Mouse (Mus musculus) CH12.LX (cell line): ENCODE measurements around the gene Hap1. TPM values are rescaled to one million over a fixed set of nuclear protein-coding genes. Genes with fewer than 3 reads are reported as not detected.

Experiments used
- DNase-seq: peaks from one replicate; pipeline ENCODE4 v3.0.0-alpha.2; 2013; ENCODE audit errors: extremely low read depth
- H3K27ac ChIP-seq: 2 replicates; pipeline ENCODE4 v1.5.1; 2012; ENCODE audit warnings: low read depth, mild to moderate bottlenecking, control low read depth, moderate library complexity; ENCODE audit not compliant: insufficient read depth
- H3K27me3 ChIP-seq: replicated peaks from 2 replicates; pipeline ENCODE3; 2012; ENCODE audit warnings: inconsistent platforms
- H3K36me3 ChIP-seq, 2 experiments: replicated peaks in 1 of 2; 2 replicates each; pipeline versions ENCODE3 to v1.6.1; 2012; ENCODE audit warnings: inconsistent platforms in 1 of 2, low read length in 1 of 2, mild to moderate bottlenecking in 1 of 2, mixed read lengths in 1 of 2, moderate library complexity in 1 of 2; ENCODE audit not compliant: control insufficient read depth in 1 of 2, insufficient read depth in 1 of 2
- H3K4me1 ChIP-seq, 2 experiments: 2 replicates each; pipeline ENCODE4 v1.6.1; 2012; ENCODE audit warnings: inconsistent platforms in 1 of 2, moderate library complexity in 1 of 2; ENCODE audit not compliant: insufficient read depth in 2 of 2, control insufficient read depth in 1 of 2
- H3K4me2 ChIP-seq: 2 replicates; pipeline ENCODE4 v1.6.1; 2012; ENCODE audit warnings: low read depth, mild to moderate bottlenecking, control low read depth; ENCODE audit not compliant: poor library complexity, insufficient read depth, severe bottlenecking
- H3K4me3 ChIP-seq, 3 experiments: fragments of 150-350 bp in 1 of 3; sonication (generic) in 1 of 3; replicated peaks in 1 of 3; 2 replicates each; pipeline versions ENCODE3 to v1.5.1; 2011 to 2012; ENCODE audit warnings: low read depth in 2 of 3, low read length in 2 of 3, mild to moderate bottlenecking in 2 of 3, moderate library complexity in 2 of 3, control low read depth in 1 of 3, improper control_type of control experiment in 1 of 3, inconsistent platforms in 1 of 3, mixed read lengths in 1 of 3; ENCODE audit not compliant: poor library complexity in 1 of 3
- H3K79me2 ChIP-seq: replicated peaks from 2 replicates; pipeline ENCODE4 v1.6.1; 2012; ENCODE audit warnings: mild to moderate bottlenecking, moderate library complexity; ENCODE audit not compliant: control insufficient read depth, poor library complexity, insufficient read depth, severe bottlenecking; ENCODE audit errors: extremely low read depth
- H3K9ac ChIP-seq: 2 replicates; pipeline ENCODE4 v1.6.1; 2012; ENCODE audit warnings: low read depth, mild to moderate bottlenecking, control low read depth, moderate library complexity; ENCODE audit not compliant: insufficient read depth
- H3K9me3 ChIP-seq: replicated peaks from 2 replicates; pipeline ENCODE3; 2012; ENCODE audit warnings: low read length, inconsistent platforms, mixed read lengths
- CHD1 ChIP-seq: IDR thresholded peaks from 2 replicates; pipeline ENCODE4 v1.6.1; 2012; ENCODE audit warnings: low read depth, low read length, improper control_type of control experiment, inconsistent platforms
- CHD2 ChIP-seq: IDR thresholded peaks from 2 replicates; pipeline ENCODE4 v1.6.1; 2011; ENCODE audit warnings: low read length, improper control_type of control experiment
- E2F4 ChIP-seq: IDR thresholded peaks from 2 replicates; pipeline ENCODE4 v1.6.1; 2011; ENCODE audit warnings: low read depth, low read length, improper control_type of control experiment; ENCODE audit not compliant: insufficient replicate concordance
- EP300 ChIP-seq: IDR thresholded peaks from 2 replicates; pipeline ENCODE4 v1.6.1; 2011; ENCODE audit warnings: low read length, improper control_type of control experiment
- ETS1 ChIP-seq: conservative IDR thresholded peaks from 2 replicates; pipeline ENCODE4 v1.6.1; 2012; ENCODE audit warnings: low read depth, mild to moderate bottlenecking, inconsistent platforms, low read length, improper control_type of control experiment, moderate library complexity
- GABPA ChIP-seq: IDR thresholded peaks from 2 replicates; pipeline ENCODE4 v1.6.1; 2012; ENCODE audit warnings: low read depth, low read length, improper control_type of control experiment, inconsistent platforms; ENCODE audit not compliant: insufficient replicate concordance
- HCFC1 ChIP-seq: IDR thresholded peaks from 2 replicates; pipeline ENCODE4 v1.6.1; 2012; ENCODE audit warnings: low read depth, mild to moderate bottlenecking, inconsistent platforms, low read length, improper control_type of control experiment
- JUN ChIP-seq: IDR thresholded peaks from 2 replicates; pipeline ENCODE4 v1.6.1; 2011; ENCODE audit warnings: low read depth, mild to moderate bottlenecking, low read length, improper control_type of control experiment, moderate library complexity; ENCODE audit not compliant: insufficient read depth
- KAT2A ChIP-seq: IDR thresholded peaks from 2 replicates; pipeline ENCODE4 v1.6.1; 2012; ENCODE audit warnings: low read length, improper control_type of control experiment, inconsistent platforms; ENCODE audit not compliant: insufficient replicate concordance
- MAFK ChIP-seq: IDR thresholded peaks from 2 replicates; pipeline ENCODE4 v1.6.1; 2011; ENCODE audit warnings: low read length, improper control_type of control experiment; ENCODE audit not compliant: insufficient replicate concordance
- MAX ChIP-seq: IDR thresholded peaks from 2 replicates; pipeline ENCODE4 v1.6.1; 2011; ENCODE audit warnings: low read length, improper control_type of control experiment
- MAZ ChIP-seq: IDR thresholded peaks from 2 replicates; pipeline ENCODE4 v1.6.1; 2012; ENCODE audit warnings: low read depth, mild to moderate bottlenecking, inconsistent platforms, low read length, improper control_type of control experiment, moderate library complexity
- MEF2A ChIP-seq: IDR thresholded peaks from 2 replicates; pipeline ENCODE4 v1.6.1; 2014; ENCODE audit warnings: low read depth, mild to moderate bottlenecking, inconsistent platforms, low read length, improper control_type of control experiment, borderline replicate concordance
- MXI1 ChIP-seq: IDR thresholded peaks from 2 replicates; pipeline ENCODE4 v1.6.1; 2011; ENCODE audit warnings: mild to moderate bottlenecking, low read depth, low read length, improper control_type of control experiment
- MYC ChIP-seq: IDR thresholded peaks from 2 replicates; pipeline ENCODE4 v1.6.1; 2011; ENCODE audit warnings: low read depth, mild to moderate bottlenecking, improper control_type of control experiment, low read length
- NELFE ChIP-seq: IDR thresholded peaks from 2 replicates; pipeline ENCODE4 v1.6.1; 2011; ENCODE audit warnings: low read depth, low read length, improper control_type of control experiment
- PAX5 ChIP-seq: IDR thresholded peaks from 2 replicates; pipeline ENCODE4 v1.6.1; 2012; ENCODE audit warnings: low read length, inconsistent platforms, mixed read lengths
- POLR2AphosphoS2 ChIP-seq: IDR thresholded peaks from 2 replicates; pipeline ENCODE4 v1.6.1; 2011; ENCODE audit warnings: low read depth, low read length, improper control_type of control experiment
- RAD21 ChIP-seq: IDR thresholded peaks from 2 replicates; pipeline ENCODE4 v1.6.1; 2011; ENCODE audit warnings: low read depth, mild to moderate bottlenecking, low read length, improper control_type of control experiment, moderate library complexity
- RCOR1 ChIP-seq: conservative IDR thresholded peaks from 2 replicates; pipeline ENCODE4 v1.6.1; 2012; ENCODE audit warnings: low read depth, mild to moderate bottlenecking, inconsistent platforms, low read length, improper control_type of control experiment
- SIN3A ChIP-seq: IDR thresholded peaks from 2 replicates; pipeline ENCODE4 v1.6.1; 2012; ENCODE audit warnings: low read length, improper control_type of control experiment, inconsistent platforms
- TBP ChIP-seq: conservative IDR thresholded peaks from 2 replicates; pipeline ENCODE4 v1.6.1; 2011; ENCODE audit warnings: low read depth, low read length, improper control_type of control experiment
- USF2 ChIP-seq: conservative IDR thresholded peaks from 2 replicates; pipeline ENCODE4 v1.6.1; 2011; ENCODE audit warnings: low read depth, low read length, improper control_type of control experiment
- ZC3H11A ChIP-seq: IDR thresholded peaks from 2 replicates; pipeline ENCODE4 v1.6.1; 2012; ENCODE audit warnings: low read depth, mild to moderate bottlenecking, inconsistent platforms, low read length, improper control_type of control experiment
- ZMIZ1 ChIP-seq: IDR thresholded peaks from 2 replicates; pipeline ENCODE4 v1.6.1; 2012; ENCODE audit warnings: low read depth, mild to moderate bottlenecking, inconsistent platforms, low read length, improper control_type of control experiment
- ZNF384 ChIP-seq: IDR thresholded peaks from 2 replicates; pipeline ENCODE4 v1.6.1; 2012; ENCODE audit warnings: low read depth, low read length, improper control_type of control experiment, inconsistent platforms
- dilution Hi-C: fragments of 300-500 bp; cut with MboI; formaldehyde crosslinking; loops from 2 replicates; pipeline ENCODE4 v1.14.3; 2020; ENCODE audit warnings: low sequenced_read_pairs; ENCODE audit not compliant: extremely low pct_unique_long_range_greater_than_20kb, extremely low pct_ligation_motif_present
- in situ Hi-C: fragments of 300-500 bp; cut with MboI; formaldehyde crosslinking; loops from 3 replicates; pipeline ENCODE4 v1.14.3; 2019; ENCODE audit warnings: low sequenced_read_pairs, low pct_ligation_motif_present, low pct_unique_long_range_greater_than_20kb, mixed read lengths
- polyA plus RNA-seq: library from polyadenylated mRNA; unstranded; fragments of >175 nt; gene quantifications from 2 replicates; pipeline ENCODE4 v1.2.1, GENCODE M21; 2012; ENCODE audit warnings: low read depth; ENCODE audit not compliant: insufficient read length
- total RNA-seq, 2 experiments: library from RNA; depleted of rRNA; stranded (reverse); fragments of 300-350 nt in 1 of 2; fragments of >200 nt in 1 of 2; gene quantifications; 2 replicates each; pipeline ENCODE4 v1.2.3; 2012 to 2014

The Hap1 gene
- total and polyA plus RNA-seq, 3 experiments: 0.34 TPM; not detected in 2

DNA sequence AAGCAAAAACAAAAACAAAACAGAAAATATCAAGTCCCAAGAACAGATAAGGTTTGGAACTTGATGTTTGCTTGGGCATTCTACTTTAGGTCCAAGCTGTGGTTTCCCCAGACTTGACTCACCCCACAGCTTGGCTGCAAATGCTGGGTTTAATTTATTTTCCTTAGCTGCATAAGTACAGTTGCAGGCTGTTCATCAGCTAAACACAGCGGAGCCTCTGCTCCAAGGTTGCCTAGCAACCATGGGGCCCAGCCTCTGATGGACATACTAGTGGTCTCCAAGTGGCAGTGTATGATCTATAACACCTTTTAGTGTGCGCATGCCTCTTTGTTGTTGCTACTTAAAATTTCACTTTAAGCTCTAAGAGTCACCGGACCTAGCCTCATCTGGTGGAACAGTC lies 20.2 kb downstream of the Hap1 start:
- Histone ChIP-seq H3K9me3 (no peaks in the 10 kb centered on the region), H3K27ac (no peak overlapping the region), H3K4me2 (no peak overlapping the region), H3K27me3 (peaks cover 77% of the 10 kb centered on the region), H3K79me2 (no peaks in the 10 kb centered on the region), H3K4me1 (peaks cover 0 to 4% of the 10 kb centered on the region in 2 experiments; a peak in 1 of 4 replicates), H3K9ac (no peak overlapping the region), H3K4me3 (no peak overlapping the region), H3K36me3 (no peaks in the 10 kb centered on the region)
- no peak for DNase-seq
- dilution Hi-C loops (no loop called here), in situ Hi-C loops (no loop called here)
- TF ChIP-seq USF2 (no peak), MAZ (no peak), ZNF384 (no peak), KAT2A (no peak), SIN3A (no peak), EP300 (no peak), NELFE (no peak), E2F4 (no peak), POLR2AphosphoS2 (no peak), ZC3H11A (no peak), ETS1 (no peak), MAX (no peak), MAFK (no peak), MXI1 (no peak), MYC (no peak), GABPA (no peak), PAX5 (no peak), ZMIZ1 (no peak), MEF2A (no peak), RCOR1 (no peak)

DNA sequence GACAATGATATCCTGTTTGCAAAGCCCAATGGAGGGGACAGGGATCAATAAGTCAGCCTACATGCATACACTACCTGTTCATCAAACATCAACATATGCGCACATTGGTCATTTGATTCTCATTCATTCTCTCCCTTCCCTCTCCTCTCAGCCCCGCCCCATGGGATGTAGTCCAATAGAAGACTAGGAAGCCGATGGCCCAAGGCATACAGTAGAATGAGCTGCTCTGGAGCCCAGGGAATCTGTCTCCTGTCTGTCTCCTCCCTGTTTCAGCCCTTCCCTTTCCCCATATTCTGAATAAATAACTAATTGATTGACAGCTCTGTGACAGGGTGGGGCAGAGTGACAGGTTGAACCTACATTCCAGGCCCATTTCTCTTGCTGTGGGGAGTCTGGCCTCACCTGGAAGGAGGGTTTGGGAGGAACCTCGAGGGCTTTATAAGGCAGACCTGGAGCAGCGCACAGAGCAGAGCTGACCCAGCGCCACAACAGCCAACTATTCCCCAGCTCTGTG lies 21.9 kb downstream of the Hap1 start, which contains the start of gene Gast:
Gene Gast (plus strand): TSS at position 464 of the 514 bp plus-strand sequence.
- dilution Hi-C loops (no loop called here), in situ Hi-C loops (no loop called here)
- no peaks in the 10 kb centered on the region for H3K79me2 ChIP-seq
- no peak within 1 kb of the TSS for H3K9ac ChIP-seq
- H3K27me3 ChIP-seq: peaks cover 65% of the 10 kb centered on the region
- no peaks in the 10 kb centered on the region for H3K9me3 ChIP-seq
- TF ChIP-seq CHD1 (no peak), TBP (no peak), MEF2A (no peak), HCFC1 (no peak), POLR2AphosphoS2 (no peak), KAT2A (no peak), CHD2 (no peak), ETS1 (no peak), MAZ (no peak), JUN (no peak), RAD21 (no peak), USF2 (no peak), PAX5 (no peak)
- TF ChIP-seq, all 38 proteins: peak for 0
- Histone ChIP-seq H3K4me2 (no peak within 1 kb of the TSS), H3K4me1 (peaks cover 4% of the 10 kb centered on the region in 2 experiments; a peak in 2 of 4 replicates), H3K27ac (no peak within 1 kb of the TSS), H3K36me3 (no peaks in the 10 kb centered on the region), H3K4me3 (no peak within 1 kb of the TSS)
- DNase-seq: no peak
